Mouse (Mus musculus) splenic B cell, adult 2 months (primary cell): ENCODE data around the gene Lap3.

Source experiments
- DNase-seq: peaks from one replicate; pipeline ENCODE4 v3.0.0-alpha.2; 2011; ENCODE audit warnings: low read depth, low spot score
- H3K27me3 ChIP-seq: 2 replicates; pipeline ENCODE4 v1.6.1; 2012; ENCODE audit warnings: mild to moderate bottlenecking, low read length, moderate library complexity, mixed read lengths; ENCODE audit not compliant: control insufficient read depth, poor library complexity, insufficient read depth, severe bottlenecking
- H3K36me3 ChIP-seq: 2 replicates; pipeline ENCODE4 v1.6.1; 2012; ENCODE audit warnings: mild to moderate bottlenecking, low read length, moderate library complexity, mixed read lengths; ENCODE audit not compliant: control insufficient read depth, poor library complexity, insufficient read depth, severe bottlenecking

Lap3 gene

DNA sequence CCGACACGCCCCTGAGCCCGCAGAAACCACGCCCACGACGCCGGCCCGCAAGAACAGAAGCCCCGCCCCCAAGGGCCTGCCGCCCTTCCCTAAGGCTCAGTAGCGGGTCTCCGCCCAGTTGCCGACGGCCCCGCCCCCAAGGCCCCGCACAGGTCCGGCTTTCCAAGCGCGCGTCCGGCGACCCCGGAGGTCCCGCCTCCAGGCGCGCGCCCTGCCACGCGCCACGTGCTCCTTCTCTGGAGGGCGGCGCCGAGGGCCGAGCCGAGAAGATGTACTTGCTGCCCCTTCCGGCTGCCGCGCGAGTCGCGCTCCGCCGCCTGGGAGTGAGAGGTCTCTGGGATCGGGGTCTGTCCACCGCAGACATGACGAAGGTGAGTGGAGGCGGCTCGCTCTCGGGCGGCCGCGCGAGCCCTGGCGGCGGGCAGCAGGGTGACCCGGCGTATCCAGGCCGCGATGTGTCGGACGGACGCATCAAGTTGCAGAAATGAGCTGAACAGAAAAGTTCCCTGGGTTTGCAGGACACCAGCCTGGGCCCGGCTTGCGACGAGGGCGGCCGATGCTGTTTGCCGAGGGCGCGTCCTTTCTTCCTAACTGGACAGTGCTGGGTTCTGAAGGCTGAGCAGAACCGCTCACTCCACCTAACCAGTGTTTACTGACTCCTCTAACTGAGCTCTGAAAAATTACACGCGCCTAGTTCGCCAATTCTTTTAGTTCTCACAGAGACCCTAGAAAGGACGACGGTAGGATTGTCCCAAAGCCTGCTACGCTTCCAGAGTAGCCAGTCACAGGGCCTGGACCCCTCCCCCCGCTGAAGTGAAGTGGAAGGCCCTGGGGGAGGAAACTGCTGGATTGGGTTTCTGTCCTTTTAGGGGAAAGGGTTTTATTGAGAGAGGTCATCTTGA lies at the start of gene Lap3:
Gene Lap3, plus strand, starts transcription at position 184 of the 902 bp plus-strand sequence.
- no peaks in the 10 kb centered on the region for H3K27me3 ChIP-seq
- peak; percentile 97 for DNase-seq
- H3K36me3 ChIP-seq = no peaks in the 10 kb centered on the region; the same call in 1 of the 2 replicates

DNA sequence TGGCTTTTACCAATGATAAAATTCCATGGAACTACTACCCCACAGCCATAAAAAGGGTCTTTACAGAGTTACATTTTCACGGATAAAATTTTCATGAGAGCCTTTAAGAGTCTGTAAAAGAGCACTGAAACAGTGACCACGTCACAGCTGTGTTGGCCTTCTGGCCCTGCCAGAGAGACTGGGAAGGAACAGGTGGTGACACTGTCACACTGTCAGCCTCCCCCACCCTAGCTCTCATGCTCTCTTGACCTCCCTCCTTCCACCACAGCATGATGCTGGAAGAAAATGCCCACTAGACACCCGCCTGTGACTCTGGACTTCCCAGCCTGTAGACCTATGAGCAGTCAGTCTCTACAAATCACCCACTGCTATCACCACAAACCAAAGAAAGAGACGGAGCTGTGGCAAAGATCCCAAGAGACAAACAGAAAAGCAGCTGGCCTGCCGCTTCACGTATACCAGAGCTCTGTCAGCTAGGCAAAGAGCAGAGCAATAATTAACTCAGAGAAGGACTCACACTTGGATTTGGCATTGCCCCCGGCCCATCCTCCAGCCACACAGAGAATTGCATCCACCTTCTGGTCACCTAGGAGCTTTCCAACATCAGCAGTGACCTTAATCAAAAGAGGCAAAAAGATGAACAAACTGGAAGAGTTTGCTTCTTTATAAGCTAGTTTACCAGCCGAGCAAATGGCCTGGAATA lies 48.9 kb upstream of the Lap3 start:
- no peak for DNase-seq
- Histone ChIP-seq H3K36me3 (no peaks in the 10 kb centered on the region; the same call in 1 of the 2 replicates), H3K27me3 (no peaks in the 10 kb centered on the region)

DNA sequence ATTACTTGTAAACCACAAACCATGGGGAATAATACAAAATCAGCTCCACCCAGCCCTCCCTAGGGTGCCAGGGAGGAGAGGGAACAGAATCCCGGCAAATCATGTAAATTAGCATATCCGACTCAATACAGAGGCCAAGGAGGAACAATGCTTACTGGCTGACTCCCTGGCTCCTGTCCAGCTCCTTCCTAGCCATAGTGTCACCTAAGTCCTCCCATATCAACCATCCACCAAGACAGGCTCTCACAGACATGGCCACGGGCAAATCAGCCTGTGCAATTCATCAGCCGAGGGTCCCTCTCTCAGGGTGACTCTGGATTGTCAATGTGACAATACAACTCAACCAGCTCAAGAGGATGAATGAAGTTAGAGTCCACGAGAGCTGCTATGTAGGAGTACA lies 44.5 kb upstream of the Lap3 start:
- H3K27me3 ChIP-seq = no peaks in the 10 kb centered on the region; the same call in 1 of the 2 replicates
- H3K36me3 ChIP-seq = no peaks in the 10 kb centered on the region; the same call in 1 of the 2 replicates
- DNase-seq = no peak

DNA sequence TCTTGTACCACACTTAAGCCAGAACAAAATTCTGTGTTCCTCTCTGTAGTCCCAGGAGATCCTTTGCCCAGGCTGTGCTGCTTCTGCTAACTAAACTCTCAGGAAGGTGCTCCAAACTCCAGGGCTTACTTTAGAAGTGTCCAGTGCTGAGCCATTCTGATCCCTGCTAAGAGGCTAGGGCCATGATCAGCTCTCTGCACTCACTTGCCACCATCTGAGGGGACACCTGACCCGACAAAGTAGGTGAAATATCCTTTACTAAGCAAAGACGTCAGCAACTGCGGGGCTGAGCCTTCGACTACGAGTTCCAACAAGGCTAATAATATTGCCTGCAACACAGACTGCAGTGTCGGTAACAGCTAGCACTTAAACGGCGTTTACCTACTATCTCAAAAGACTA lies 44.0 kb upstream of the Lap3 start:
- Histone ChIP-seq H3K27me3 (no peaks in the 10 kb centered on the region; the same call in 1 of the 2 replicates), H3K36me3 (no peaks in the 10 kb centered on the region)
- peak; percentile 18 for DNase-seq

DNA sequence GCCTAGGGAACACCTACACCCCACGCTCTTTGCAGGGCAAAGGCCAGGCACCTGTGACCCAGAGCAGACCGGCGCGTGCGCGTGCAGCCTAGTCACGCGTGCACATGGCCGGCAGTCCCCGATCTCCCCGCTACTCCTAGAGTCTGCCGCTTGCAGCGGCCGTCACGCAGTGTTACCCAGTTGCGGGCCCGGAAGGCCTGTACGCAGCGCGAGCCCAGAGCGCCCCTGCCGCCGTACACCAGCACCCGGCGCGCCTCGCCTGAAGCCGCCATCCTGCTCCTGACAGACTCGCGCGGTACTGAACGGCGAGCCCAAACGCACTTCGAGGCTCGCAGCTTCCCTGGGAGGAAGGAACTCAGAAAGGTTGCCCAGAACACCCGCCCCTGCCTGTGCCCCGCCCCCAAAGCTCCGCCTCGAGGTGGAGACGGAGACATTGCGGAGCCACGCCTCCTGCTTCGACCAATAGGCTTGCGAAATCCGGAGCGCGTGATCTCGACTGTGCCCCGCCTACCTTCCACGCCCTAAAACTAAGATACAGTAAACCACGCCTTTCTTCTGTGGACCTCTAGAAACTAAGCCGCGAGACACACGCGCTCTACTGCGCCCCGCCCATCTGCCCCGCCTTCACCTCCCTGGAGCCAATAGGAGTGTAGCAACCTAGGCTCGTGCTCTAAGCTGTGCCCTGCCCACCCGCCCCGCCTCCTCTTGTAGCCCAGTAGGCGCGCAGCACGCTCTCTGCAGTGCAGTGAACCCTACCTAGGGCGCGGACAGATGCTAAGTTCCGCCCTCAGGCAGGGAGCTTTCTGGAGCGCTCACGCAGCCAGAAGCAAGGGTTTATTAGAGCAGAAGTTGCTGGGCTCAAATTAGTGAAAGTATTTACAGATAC lies 43.1 kb upstream of the Lap3 start, which contains the start of gene Qdpr:
Gene Qdpr, minus strand, starts transcription at position 406 of the 886 bp plus-strand sequence.
- H3K27me3 ChIP-seq = no peaks in the 10 kb centered on the region; the same call in 1 of the 2 replicates
- peak; percentile 100 for DNase-seq
- H3K36me3 ChIP-seq = no peaks in the 10 kb centered on the region

DNA sequence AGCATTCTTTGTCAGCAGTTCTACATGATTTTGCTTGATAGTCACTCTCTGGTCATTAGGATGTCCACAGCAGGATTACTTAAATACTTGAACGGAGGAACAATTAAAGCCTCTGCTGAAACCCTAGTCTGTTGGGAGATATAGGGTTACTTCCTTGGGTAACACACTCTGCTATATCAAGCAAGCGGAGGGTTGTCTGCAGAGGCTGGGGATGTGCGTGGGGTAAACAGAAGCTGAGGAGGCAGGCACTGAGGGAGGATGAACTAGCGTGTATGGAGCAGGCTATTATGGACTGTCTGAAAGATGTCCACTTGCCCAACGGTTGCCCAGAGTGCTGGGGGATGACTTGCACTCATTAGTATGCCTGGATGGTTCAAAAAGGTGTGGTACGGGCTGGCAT lies 39.7 kb upstream of the Lap3 start, which contains the start of gene Clrn2:
Gene Clrn2, plus strand, starts transcription at position 301 of the 400 bp plus-strand sequence.
- H3K27me3 ChIP-seq = no peaks in the 10 kb centered on the region; the same call in 1 of the 2 replicates
- DNase-seq = no peak
- H3K36me3 ChIP-seq = no peaks in the 10 kb centered on the region

DNA sequence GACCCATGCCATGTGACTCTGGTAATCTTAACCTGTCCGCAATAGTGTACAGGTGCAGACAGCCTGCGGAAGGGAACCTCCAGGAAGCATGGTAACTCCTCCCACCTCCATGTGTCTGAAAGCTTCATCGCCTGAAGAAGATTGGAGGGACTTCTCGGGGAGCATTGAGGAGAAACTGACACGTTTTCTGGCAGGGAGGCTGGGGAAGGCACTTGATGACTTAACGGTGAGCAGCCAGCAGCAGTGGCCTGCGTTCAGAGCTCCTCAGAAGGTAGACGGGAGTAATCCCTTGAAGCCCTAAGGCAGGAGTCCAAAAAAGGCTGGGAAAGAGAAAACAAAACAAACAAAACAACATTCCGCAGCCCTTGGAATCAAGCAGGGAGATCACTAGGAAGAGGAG lies 38.7 kb upstream of the Lap3 start:
- H3K27me3 ChIP-seq = no peaks in the 10 kb centered on the region; the same call in 1 of the 2 replicates
- no peaks in the 10 kb centered on the region for H3K36me3 ChIP-seq
- DNase-seq = no peak

DNA sequence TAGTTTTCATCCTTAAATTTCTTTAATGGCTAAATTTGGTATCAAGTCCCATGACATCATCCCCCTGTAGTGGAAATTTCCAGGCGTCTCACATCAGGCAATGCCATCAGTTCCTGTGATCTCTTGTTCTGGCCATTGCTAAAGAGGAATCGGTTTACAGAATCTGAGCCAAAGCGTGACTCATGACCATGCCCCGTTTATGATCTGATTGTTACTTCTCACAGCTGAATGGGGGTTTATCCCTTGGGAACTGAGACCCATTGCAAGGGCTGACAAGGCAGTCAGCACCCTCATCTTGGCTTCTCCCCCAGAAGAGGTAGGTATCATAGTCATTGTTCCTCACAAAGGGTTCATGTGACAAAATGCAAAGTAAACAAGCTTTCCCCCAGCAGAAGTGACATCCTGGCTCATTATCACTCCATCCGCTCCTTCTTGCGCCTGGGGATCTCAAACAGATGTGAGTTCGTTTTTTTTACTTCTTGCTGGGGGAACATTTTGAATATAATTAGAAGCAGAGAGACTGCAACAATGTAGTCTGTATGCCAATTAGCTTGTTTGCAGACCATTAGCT lies 20.2 kb upstream of the Lap3 start:
- no peaks in the 10 kb centered on the region for H3K27me3 ChIP-seq
- no peak for DNase-seq
- no peaks in the 10 kb centered on the region for H3K36me3 ChIP-seq

DNA sequence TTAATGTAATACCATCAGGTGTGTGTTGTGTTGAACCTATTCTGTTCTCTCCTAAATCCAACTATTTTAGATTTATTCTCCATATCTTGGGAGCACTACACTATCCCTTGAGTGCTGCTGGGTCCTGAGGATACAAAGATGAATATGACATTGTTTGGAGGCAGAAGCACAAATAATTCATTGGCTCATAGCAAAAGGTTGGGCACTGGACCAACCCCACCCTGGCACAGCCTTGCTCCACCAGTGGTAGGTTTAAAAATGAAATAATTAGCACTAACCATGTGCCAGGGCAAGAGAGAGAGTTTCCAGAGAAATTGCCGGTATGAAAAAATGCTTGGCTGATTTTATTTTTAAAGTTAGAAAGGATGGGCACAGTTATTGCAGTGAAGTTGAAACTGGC lies 19.7 kb upstream of the Lap3 start:
- no peaks in the 10 kb centered on the region for H3K36me3 ChIP-seq
- H3K27me3 ChIP-seq = no peaks in the 10 kb centered on the region
- DNase-seq = no peak

DNA sequence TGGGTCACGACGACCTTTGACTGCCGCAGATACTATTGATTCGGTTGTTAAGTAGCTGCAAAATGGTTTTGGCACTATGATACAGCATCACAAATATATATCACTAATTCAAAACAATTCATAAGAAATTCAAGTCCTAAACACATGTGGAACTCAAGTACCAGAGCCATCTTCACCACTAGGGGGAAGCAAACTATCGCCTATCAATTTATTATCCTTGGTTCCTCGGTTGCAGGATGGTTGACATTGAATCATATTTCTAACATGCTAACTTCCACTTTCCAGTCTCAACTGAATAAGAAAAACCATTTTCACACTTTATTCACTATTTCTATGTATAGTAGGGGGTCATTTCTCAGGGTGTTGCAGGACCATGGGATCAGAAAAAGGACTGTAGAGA lies 19.0 kb upstream of the Lap3 start:
- peak; percentile 82 for DNase-seq
- Histone ChIP-seq H3K27me3 (no peaks in the 10 kb centered on the region), H3K36me3 (no peaks in the 10 kb centered on the region)

DNA sequence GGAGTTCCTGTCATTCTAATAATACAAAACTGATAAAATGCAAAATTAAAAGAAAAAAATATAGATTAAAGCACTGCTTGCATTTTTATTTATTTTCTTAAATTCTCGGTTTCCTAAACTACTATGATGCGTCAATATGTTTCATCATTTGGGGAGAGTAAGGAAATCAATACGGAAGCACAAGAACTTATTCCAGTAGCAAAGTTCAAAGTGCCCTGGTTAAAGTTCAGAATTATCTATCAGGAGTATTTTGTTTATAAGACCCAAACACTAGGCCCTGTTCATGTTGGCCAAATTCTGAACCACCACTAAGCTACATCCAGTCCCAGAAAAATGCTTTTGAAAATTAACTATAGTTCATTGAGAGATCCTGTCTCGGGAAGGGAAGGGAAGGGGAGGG lies 18.4 kb upstream of the Lap3 start:
- Histone ChIP-seq H3K36me3 (no peaks in the 10 kb centered on the region), H3K27me3 (no peaks in the 10 kb centered on the region)
- DNase-seq = no peak

DNA sequence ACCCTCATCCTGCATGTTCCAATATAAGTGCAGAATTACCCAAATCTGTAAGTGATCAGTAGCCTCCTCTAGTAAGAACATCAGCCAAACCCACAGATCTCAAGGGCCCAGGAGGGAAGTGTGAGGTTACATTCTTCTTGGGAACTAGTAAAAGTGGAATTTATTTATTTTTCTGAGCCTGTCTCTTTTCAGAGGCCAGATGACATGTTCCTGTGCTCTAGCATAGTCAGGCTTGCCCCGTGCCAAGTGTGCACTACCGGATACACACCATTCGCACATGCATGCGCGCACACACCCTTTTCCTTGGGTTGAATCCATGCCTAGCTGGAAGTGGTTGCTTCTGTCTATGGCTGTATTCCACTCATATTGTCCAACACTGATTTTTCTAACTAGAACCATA lies 17.4 kb upstream of the Lap3 start:
- Histone ChIP-seq H3K27me3 (no peaks in the 10 kb centered on the region), H3K36me3 (no peaks in the 10 kb centered on the region)
- DNase-seq = no peak

DNA sequence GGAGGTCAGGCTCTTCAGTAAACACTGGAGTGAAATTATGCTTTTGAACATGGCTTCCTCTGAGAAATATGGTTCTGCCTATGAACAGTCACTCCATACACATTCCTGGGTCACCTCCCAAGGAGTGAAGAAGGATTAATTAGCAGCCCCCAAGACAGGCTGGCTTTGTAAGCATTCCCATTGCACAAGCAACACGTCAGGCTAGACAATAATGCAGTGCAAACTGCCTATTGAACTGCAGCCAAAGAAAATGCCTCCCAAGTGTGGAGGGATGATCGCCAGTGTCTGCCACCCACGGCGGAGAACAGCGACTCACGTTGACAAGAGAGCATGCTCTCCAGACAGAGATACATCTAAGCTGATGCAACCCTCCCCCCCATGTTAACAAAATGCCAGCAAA lies 16.9 kb upstream of the Lap3 start:
- Histone ChIP-seq H3K27me3 (no peaks in the 10 kb centered on the region), H3K36me3 (no peaks in the 10 kb centered on the region)
- DNase-seq = no peak

DNA sequence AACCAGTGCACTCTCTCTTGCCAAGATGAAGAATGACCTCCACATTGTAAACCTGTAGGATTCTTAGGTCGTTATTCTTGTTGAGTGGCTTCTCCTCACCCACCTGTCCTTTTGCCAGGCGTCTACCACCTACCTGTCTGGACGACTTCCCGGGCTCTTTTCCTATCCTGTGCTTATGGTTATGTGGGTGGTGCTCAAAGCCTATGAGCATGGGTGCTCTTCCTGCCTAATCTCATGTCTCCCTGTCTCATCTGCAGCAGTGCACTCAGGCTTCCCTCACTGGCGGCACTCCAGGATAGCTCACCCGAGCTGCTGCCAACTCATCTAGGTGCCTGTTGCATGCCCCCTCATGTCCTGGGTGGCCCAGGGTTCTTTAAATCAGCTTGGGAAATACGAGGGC lies 15.6 kb upstream of the Lap3 start:
- Histone ChIP-seq H3K27me3 (no peaks in the 10 kb centered on the region), H3K36me3 (no peaks in the 10 kb centered on the region)
- no peak for DNase-seq
